10 mouse cellular contexts compared by ENCODE assay signal in genomic region chr9:25175978-25176377, GRCm38 (mm10). TPM values are rescaled to one million over a fixed set of nuclear protein-coding genes. Genes with fewer than 3 reads are reported as not detected.
DNase-seq lines count a peak whose midpoint lies in the region; ATAC-seq and TF ChIP-seq lines count a peak whose summit lies in the region.
"Had no signal": no experiment of that assay in that cellular context is flagged by ENCODE, and none has a peak within 500 bp of the region (broad histone marks: within the 10 kb centered on the region; RNA-seq: fewer than 3 reads in every experiment).

No protein-coding gene starts in this region.

- TF ChIP-seq POLR2A in liver, adult 2 months (IDR thresholded peaks at IDR 0.05; ENCODE audit: extremely low read depth, insufficient read depth, low read length) = no peak
- TF ChIP-seq POLR2A in olfactory bulb, adult 2 months (IDR thresholded peaks at IDR 0.05; ENCODE audit: insufficient read depth, low read depth, low read length) = no peak

- ATAC-seq in liver, embryonic 12.5 days = no peak
- peak; percentile 61 for ATAC-seq in granulocyte monocyte progenitor cell, adult 5-6 weeks (replicated peaks; ENCODE audit: poor library complexity, severe bottlenecking)

- no peaks in the 10 kb centered on the region for H3K9me3 ChIP-seq in liver, embryonic 12.5 days (replicated peaks)
- H3K9me3 ChIP-seq: forebrain, embryonic 12.5 days; limb, embryonic 12.5 days had no signal

- no peak for TF ChIP-seq CTCF in liver, adult 2 months (IDR thresholded peaks at IDR 0.05; ENCODE audit: low read depth, low read length)
- TF ChIP-seq CTCF in olfactory bulb, adult 2 months (IDR thresholded peaks at IDR 0.05; ENCODE audit: insufficient read depth, low read depth, low read length) = no peak

- H3K27ac ChIP-seq in liver, adult 2 months (replicated peaks; ENCODE audit: insufficient read depth, low read depth, low read length) = no peak overlapping the region
- no peak overlapping the region for H3K27ac ChIP-seq in liver, embryonic 12.5 days
- H3K27ac ChIP-seq in olfactory bulb, adult 2 months (ENCODE audit: insufficient read depth, low read depth, low read length) = 0 out of 2 replicates have a peak overlapping the region, but pooled peaks have one; percentile 21
- H3K27ac ChIP-seq: forebrain, embryonic 12.5 days had no signal

- no peaks in the 10 kb centered on the region; the same call in 1 of the 2 replicates for H3K36me3 ChIP-seq in liver, adult 2 months (ENCODE audit: control insufficient read depth, insufficient read depth, low read length)
- H3K36me3 ChIP-seq in liver, embryonic 12.5 days = no peaks in the 10 kb centered on the region
- H3K36me3 ChIP-seq: forebrain, embryonic 12.5 days; limb, embryonic 12.5 days had no signal

- no peak overlapping the region for H3K4me3 ChIP-seq in liver, adult 2 months (ENCODE audit: insufficient read depth, low read depth, low read length)
- no peak overlapping the region for H3K4me3 ChIP-seq in liver, embryonic 12.5 days
- no peak overlapping the region for H3K4me3 ChIP-seq in olfactory bulb, adult 2 months (ENCODE audit: insufficient read depth, low read depth, low read length)
- H3K4me3 ChIP-seq: forebrain, embryonic 12.5 days; limb, embryonic 12.5 days had no signal

- H3K27me3 ChIP-seq in liver, adult 2 months (ENCODE audit: control insufficient read depth, insufficient read depth, low read length) = no peaks in the 10 kb centered on the region
- no peaks in the 10 kb centered on the region for H3K27me3 ChIP-seq in liver, embryonic 12.5 days (replicated peaks)
- H3K27me3 ChIP-seq: forebrain, embryonic 12.5 days; limb, embryonic 12.5 days had no signal

- intact Hi-C loops in heart, postnatal 25 days (cut with DNase I) = loop anchor here (2.0 to 5.0 kb wide), 2 partner anchors 25 to 36 kb away; no protein-coding TSS in a partner anchor

- peaks cover 6% of the 10 kb centered on the region for H3K4me1 ChIP-seq in liver, adult 2 months (ENCODE audit: control insufficient read depth, insufficient read depth, low read length)
- H3K4me1 ChIP-seq in liver, embryonic 12.5 days = peaks cover 15% of the 10 kb centered on the region
- H3K4me1 ChIP-seq in olfactory bulb, adult 2 months (ENCODE audit: control insufficient read depth, insufficient read depth, low read length) = peaks cover 4% of the 10 kb centered on the region; the same call in 1 of the 2 replicates
- H3K4me1 ChIP-seq: forebrain, embryonic 12.5 days; limb, embryonic 12.5 days had no signal

- peak; percentile 92 for DNase-seq in heart, adult 11 months
- no peak for DNase-seq in heart, postnatal 25 days (ENCODE audit: low spot score)
- DNase-seq in liver, adult 2 months (ENCODE audit: extremely low read depth, low read depth, low spot score) = peak; percentile 27
- DNase-seq in adrenal gland, adult 8-10 months = no peak
- DNase-seq in MN1 (ENCODE audit: low spot score) = no peak

- no peaks in the 10 kb centered on the region for H3K79me2 ChIP-seq in liver, adult 2 months (ENCODE audit: control insufficient read depth, insufficient read depth, low read length)

- H3K9ac ChIP-seq in liver, adult 2 months (ENCODE audit: low read depth, low read length) = no peak overlapping the region
- no peak overlapping the region for H3K9ac ChIP-seq in liver, embryonic 12.5 days
- H3K9ac ChIP-seq: forebrain, embryonic 12.5 days; limb, embryonic 12.5 days had no signal

- 40% methylated on average over 6 of the region's 6 CpGs for WGBS in liver, adult 2 months
- WGBS in liver, embryonic 12.5 days (ENCODE audit: insufficient replicate concordance) = 80% methylated on average over 6 of the region's 6 CpGs
- WGBS in olfactory bulb, adult 2 months = 79% methylated on average over 6 of the region's 6 CpGs

- no peak overlapping the region for H3K4me2 ChIP-seq in liver, embryonic 12.5 days
- H3K4me2 ChIP-seq: forebrain, embryonic 12.5 days; limb, embryonic 12.5 days had no signal

RNA-seq across cellular contexts. Expression of gene Herpud2, which starts 24.4 kb away (rescaled TPM):
- total RNA-seq in heart, postnatal 25 days (2021) = 10 to 100 TPM; 33.4 to 37.8 TPM
- 11.5 and 14.9 TPM in 2 replicates for total RNA-seq in liver, adult 2 months (2014; rRNA removed)
- 17.6 and 19.9 TPM in 2 replicates for polyA plus RNA-seq in liver, adult 2 months (2012; rRNA removed)
- polyA plus RNA-seq in liver, embryonic 12.5 days (2016; fragmentation: Nextera tagmentation; extraction: Ambion mirVana) = 24.7 and 24.9 TPM in 2 replicates
- 24.0 and 28.3 TPM in 2 replicates for total RNA-seq in granulocyte monocyte progenitor cell, adult 5-6 weeks (2014; fragmentation: Nextera tagmentation)
- 14.9 and 17.1 TPM in 2 replicates for total RNA-seq in granulocyte monocyte progenitor cell, adult 5-6 weeks (2017)
- not detected in 2 replicates for polyA plus RNA-seq in olfactory bulb, adult 2 months (2012; ENCODE audit: insufficient read depth, insufficient read length, low replicate concordance, missing spikeins)
- total RNA-seq in adrenal gland, adult 8-10 months (2022) = 10 to 100 TPM; 48.3 to 54.6 (median 52.4) TPM

Comparison
In these comparisons a context has a peak if more than half of its experiments do, and no peak if none do; other contexts are left out.
1. DNase-seq: peak in heart, adult 11 months (single experiment) and liver, adult 2 months (single experiment); none in heart, postnatal 25 days (single experiment), adrenal gland, adult 8-10 months (single experiment) and MN1 (single experiment).